Mouse (Mus musculus) lung, postnatal 0 days (tissue): ENCODE measurements around the gene Atg7.

Source experiments
- CTCF ChIP-seq: IDR thresholded peaks from 2 replicates; pipeline ENCODE4 v1.5.1; 2016; ENCODE audit warnings: antibody characterized with exemption, mild to moderate bottlenecking
- EP300 ChIP-seq: IDR thresholded peaks from 2 replicates; pipeline ENCODE4 v1.6.1; 2016; ENCODE audit warnings: antibody characterized with exemption, mild to moderate bottlenecking, control low read depth

DNA sequence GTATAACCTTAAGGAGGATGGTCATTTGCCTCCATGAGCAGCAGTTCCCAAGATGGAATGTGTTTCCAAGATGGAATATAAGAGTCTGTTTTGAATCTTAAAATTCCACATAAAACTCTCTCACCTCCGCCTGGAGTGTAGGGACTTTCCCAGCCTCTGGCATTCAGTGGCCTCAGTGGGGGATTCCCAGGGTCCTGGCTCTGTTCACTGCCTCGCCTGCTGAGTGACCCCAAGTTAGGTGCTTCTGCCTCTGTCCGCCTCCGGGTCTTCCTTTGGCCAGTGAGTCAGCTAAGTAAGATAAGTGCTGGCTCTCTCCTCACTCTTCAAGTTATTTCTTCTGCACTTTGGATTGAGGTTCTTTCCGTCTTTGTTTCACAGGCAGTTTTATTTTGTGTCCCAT, 90.3 kb downstream of the Atg7 start:
- TF ChIP-seq CTCF, result no peak
- no peak for TF ChIP-seq EP300
